Mouse (Mus musculus): ENCODE results near the gene Acsbg2. TPM values are rescaled to one million over a fixed set of nuclear protein-coding genes. Genes with fewer than 3 reads are reported as not detected.

Acsbg2 gene
- polyA plus RNA-seq, 1 experiment from 2014 or later = 0.04 TPM

- no peaks in the 10 kb centered on the region for H3K9me3 ChIP-seq (ENCODE audit: control insufficient read depth, low read length)
- no peak for DNase-seq (ENCODE audit: low spot score)
- no peaks in the 10 kb centered on the region for H3K27me3 ChIP-seq (ENCODE audit: control insufficient read depth, insufficient read depth, low read length)
- H3K36me3 ChIP-seq (ENCODE audit: control insufficient read depth, insufficient read depth, low read length) = peaks cover 9% of the 10 kb centered on the region; the same call in 1 of the 2 replicates
- 18% methylated on average over 9 of the region's 9 CpGs for WGBS
- no peak overlapping the region for H3K4me2 ChIP-seq (replicated peaks; ENCODE audit: low read depth)
- peaks cover 6% of the 10 kb centered on the region; the same call in 1 of the 2 replicates for H3K4me1 ChIP-seq (replicated peaks; ENCODE audit: control insufficient read depth, insufficient read depth)
- no peak overlapping the region for H3K4me3 ChIP-seq (ENCODE audit: low read depth, low read length)
- no peak for ATAC-seq (ENCODE audit: low FRiP score, low TSS enrichment)
- TF ChIP-seq CTCF (IDR thresholded peaks at IDR 0.05; ENCODE audit: low read depth) (no peak), EP300 (optimal IDR thresholded peaks at IDR 0.05) (no peak)
- peak overlapping the region; percentile 61 for H3K27ac ChIP-seq (replicated peaks)
- H3K9ac ChIP-seq (ENCODE audit: low read length) = peak overlapping the region; percentile 43; the same call in 1 of the 2 replicates
Observed at GRCm38 (mm10) chr17:56907887-56908286, 33.6 kb upstream of the Acsbg2 start.

GRCm38 (mm10) chr17:56907096-56907495 is 32.8 kb upstream of the Acsbg2 start:
- Histone ChIP-seq H3K27me3 (ENCODE audit: control insufficient read depth, insufficient read depth, low read length) (no peaks in the 10 kb centered on the region), H3K27ac (replicated peaks) (peak overlapping the region; percentile 61), H3K36me3 (ENCODE audit: control insufficient read depth, insufficient read depth, low read length) (peaks cover 10% of the 10 kb centered on the region), H3K4me1 (replicated peaks; ENCODE audit: control insufficient read depth, insufficient read depth) (peaks cover 6% of the 10 kb centered on the region; the same call in 1 of the 2 replicates), H3K4me2 (replicated peaks; ENCODE audit: low read depth) (no peak overlapping the region), H3K9me3 (ENCODE audit: control insufficient read depth, low read length) (no peaks in the 10 kb centered on the region), H3K4me3 (ENCODE audit: low read depth, low read length) (no peak overlapping the region), H3K9ac (ENCODE audit: low read length) (no peak overlapping the region)
- ATAC-seq (ENCODE audit: low FRiP score, low TSS enrichment) = peak; percentile 75
- WGBS = 77% methylated on average over 5 of the region's 5 CpGs
- TF ChIP-seq CTCF (IDR thresholded peaks at IDR 0.05; ENCODE audit: low read depth) = 0 out of 2 replicates have a peak, but pooled peaks have one; percentile 17
- no peak for TF ChIP-seq EP300 (optimal IDR thresholded peaks at IDR 0.05)
- DNase-seq (ENCODE audit: low spot score) = peak; percentile 83

- no peaks in the 10 kb centered on the region for H3K9me3 ChIP-seq (ENCODE audit: control insufficient read depth, low read length)
- ATAC-seq (ENCODE audit: low FRiP score, low TSS enrichment) (no peak), DNase-seq (ENCODE audit: low spot score) (no peak)
- H3K4me2 ChIP-seq (replicated peaks; ENCODE audit: low read depth) = no peak overlapping the region
- no peak overlapping the region for H3K4me3 ChIP-seq (ENCODE audit: low read depth, low read length)
- peaks cover 17% of the 10 kb centered on the region for H3K36me3 ChIP-seq (ENCODE audit: control insufficient read depth, insufficient read depth, low read length)
- no peak overlapping the region for H3K9ac ChIP-seq (ENCODE audit: low read length)
- peak overlapping the region; percentile 61 for H3K27ac ChIP-seq (replicated peaks)
- 84% methylated on average over 3 of the region's 3 CpGs for WGBS
- no peaks in the 10 kb centered on the region for H3K27me3 ChIP-seq (ENCODE audit: control insufficient read depth, insufficient read depth, low read length)
- peaks cover 6% of the 10 kb centered on the region; the same call in 1 of the 2 replicates for H3K4me1 ChIP-seq (replicated peaks; ENCODE audit: control insufficient read depth, insufficient read depth)
- TF ChIP-seq CTCF (IDR thresholded peaks at IDR 0.05; ENCODE audit: low read depth) (no peak), EP300 (optimal IDR thresholded peaks at IDR 0.05) (no peak)
Observed at GRCm38 (mm10) chr17:56906166-56906565, 31.9 kb upstream of the Acsbg2 start.

GRCm38 (mm10) chr17:56902698-56903097 is 28.5 kb upstream of the Acsbg2 start:
- Histone ChIP-seq H3K4me1 (replicated peaks; ENCODE audit: control insufficient read depth, insufficient read depth) (peaks cover 2% of the 10 kb centered on the region; the same call in 1 of the 2 replicates), H3K27me3 (ENCODE audit: control insufficient read depth, insufficient read depth, low read length) (no peaks in the 10 kb centered on the region), H3K9me3 (ENCODE audit: control insufficient read depth, low read length) (no peaks in the 10 kb centered on the region), H3K4me2 (replicated peaks; ENCODE audit: low read depth) (no peak overlapping the region), H3K27ac (replicated peaks) (peak overlapping the region; percentile 8; the same call in 1 of the 2 replicates), H3K9ac (ENCODE audit: low read length) (no peak overlapping the region), H3K4me3 (ENCODE audit: low read depth, low read length) (no peak overlapping the region), H3K36me3 (ENCODE audit: control insufficient read depth, insufficient read depth, low read length) (peaks cover 37% of the 10 kb centered on the region)
- ATAC-seq (ENCODE audit: low FRiP score, low TSS enrichment) (no peak), DNase-seq (ENCODE audit: low spot score) (no peak)
- no peak for TF ChIP-seq EP300 (optimal IDR thresholded peaks at IDR 0.05)
- no peak for TF ChIP-seq CTCF (IDR thresholded peaks at IDR 0.05; ENCODE audit: low read depth)
- WGBS = 85% methylated on average over 5 of the region's 5 CpGs

GRCm38 (mm10) chr17:56897630-56898195 is 23.5 kb upstream of the Acsbg2 start:
- WGBS = 82% methylated on average over 7 of the region's 7 CpGs
- peaks cover 48% of the 10 kb centered on the region for H3K36me3 ChIP-seq (ENCODE audit: control insufficient read depth, insufficient read depth, low read length)
- DNase-seq (ENCODE audit: low spot score) (peak; percentile 88), ATAC-seq (ENCODE audit: low FRiP score, low TSS enrichment) (peak; percentile 87)
- H3K9me3 ChIP-seq (ENCODE audit: control insufficient read depth, low read length) = no peaks in the 10 kb centered on the region
- no peak for TF ChIP-seq EP300 (optimal IDR thresholded peaks at IDR 0.05)
- peak; percentile 99 for TF ChIP-seq CTCF (IDR thresholded peaks at IDR 0.05; ENCODE audit: low read depth)
- no peaks in the 10 kb centered on the region for H3K27me3 ChIP-seq (ENCODE audit: control insufficient read depth, insufficient read depth, low read length)
- no peak overlapping the region for H3K4me3 ChIP-seq (ENCODE audit: low read depth, low read length)
- no peak overlapping the region for H3K4me2 ChIP-seq (replicated peaks; ENCODE audit: low read depth)
- no peak overlapping the region for H3K9ac ChIP-seq (ENCODE audit: low read length)
- no peaks in the 10 kb centered on the region for H3K4me1 ChIP-seq (replicated peaks; ENCODE audit: control insufficient read depth, insufficient read depth)
- H3K27ac ChIP-seq (replicated peaks) = peak overlapping the region; percentile 53; the same call in 1 of the 2 replicates

- Histone ChIP-seq H3K9ac (ENCODE audit: low read length) (no peak overlapping the region), H3K36me3 (ENCODE audit: control insufficient read depth, insufficient read depth, low read length) (peaks cover 48% of the 10 kb centered on the region), H3K27ac (replicated peaks) (no peak overlapping the region), H3K4me2 (replicated peaks; ENCODE audit: low read depth) (no peak overlapping the region), H3K4me3 (ENCODE audit: low read depth, low read length) (no peak overlapping the region), H3K27me3 (ENCODE audit: control insufficient read depth, insufficient read depth, low read length) (no peaks in the 10 kb centered on the region), H3K9me3 (ENCODE audit: control insufficient read depth, low read length) (no peaks in the 10 kb centered on the region), H3K4me1 (replicated peaks; ENCODE audit: control insufficient read depth, insufficient read depth) (no peaks in the 10 kb centered on the region)
- no peak for DNase-seq (ENCODE audit: low spot score)
- no peak for ATAC-seq (ENCODE audit: low FRiP score, low TSS enrichment)
- WGBS = 91% methylated on average over 6 of the region's 6 CpGs
- no peak for TF ChIP-seq CTCF (IDR thresholded peaks at IDR 0.05; ENCODE audit: low read depth)
- no peak for TF ChIP-seq EP300 (optimal IDR thresholded peaks at IDR 0.05)
Observed at GRCm38 (mm10) chr17:56896513-56897129, 22.4 kb upstream of the Acsbg2 start.

All from stomach, postnatal 0 days (tissue).